Mouse (Mus musculus) lung, adult 2 months (tissue): Measurements from ENCODE around the gene Dhdh.

ENCODE experiments used
- CTCF ChIP-seq: fragments of 200-500 bp; IDR thresholded peaks from 2 replicates; pipeline ENCODE4 v1.5.1; 2011; ENCODE audit warnings: mild to moderate bottlenecking, low read length, control low read depth; ENCODE audit not compliant: insufficient read depth
- POLR2A ChIP-seq: fragments of 200-500 bp; IDR thresholded peaks from 2 replicates; pipeline ENCODE4 v1.6.1; 2011; ENCODE audit warnings: low read depth, mild to moderate bottlenecking, control low read depth, low read length, borderline replicate concordance; ENCODE audit errors: extremely low read depth

DNA sequence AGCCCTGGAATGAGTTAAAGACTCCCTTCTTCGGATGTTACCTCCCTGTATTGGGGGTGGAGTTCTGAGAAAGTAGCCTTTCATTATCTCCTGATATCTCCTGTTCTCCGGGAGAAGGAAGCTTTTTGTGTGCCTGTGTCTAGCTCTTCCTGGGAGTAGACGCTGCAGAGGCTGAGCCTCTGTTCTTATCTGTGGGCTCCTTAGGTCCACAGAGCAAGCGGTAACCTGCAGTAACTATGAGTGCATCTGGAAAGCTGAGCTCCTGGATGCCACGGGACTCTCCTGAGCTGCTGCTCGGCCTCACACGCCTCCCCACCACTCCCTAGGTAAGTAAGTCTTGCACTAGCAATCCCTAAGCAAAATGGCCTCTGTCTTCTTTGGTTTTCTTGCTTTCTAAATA is 2.4 kb downstream of the Dhdh start:
- no peak for TF ChIP-seq POLR2A
- no peak for TF ChIP-seq CTCF
